Mouse (Mus musculus) ES-Bruce4 (cell line): ENCODE results near the gene Fam198a. TPM values are rescaled to one million over a fixed set of nuclear protein-coding genes. Genes with fewer than 3 reads are reported as not detected.

Experiments used
- H3K27ac ChIP-seq: 2 replicates; pipeline ENCODE4 v1.5.1; 2012; ENCODE audit warnings: low read length, inconsistent platforms; ENCODE audit not compliant: insufficient read depth
- H3K27me3 ChIP-seq: 2 replicates; pipeline ENCODE4 v1.6.1; 2012; ENCODE audit warnings: mild to moderate bottlenecking, low read length, inconsistent platforms; ENCODE audit not compliant: control insufficient read depth, poor library complexity, insufficient read depth, severe bottlenecking
- H3K36me3 ChIP-seq: 2 replicates; pipeline ENCODE4 v1.6.1; 2012; ENCODE audit warnings: inconsistent platforms, mild to moderate bottlenecking, low read length, moderate library complexity; ENCODE audit not compliant: control insufficient read depth, poor library complexity, insufficient read depth, severe bottlenecking
- H3K4me1 ChIP-seq: one replicate; pipeline ENCODE4 v1.8.1; 2011; ENCODE audit warnings: low read length; ENCODE audit not compliant: control insufficient read depth, insufficient read depth
- H3K4me3 ChIP-seq: 2 replicates; pipeline ENCODE4 v1.5.1; 2011; ENCODE audit warnings: low read depth, mild to moderate bottlenecking, low read length
- H3K9ac ChIP-seq: 2 replicates; pipeline ENCODE4 v1.6.1; 2012; ENCODE audit warnings: low read depth, mild to moderate bottlenecking, inconsistent platforms; ENCODE audit not compliant: poor library complexity, severe bottlenecking
- H3K9me3 ChIP-seq: replicated peaks from 2 replicates; pipeline ENCODE4 v1.6.1; 2012; ENCODE audit warnings: mild to moderate bottlenecking, low read length, inconsistent platforms; ENCODE audit not compliant: control insufficient read depth, poor library complexity, insufficient read depth, severe bottlenecking
- CTCF ChIP-seq: IDR thresholded peaks from one replicate; pipeline ENCODE4 v1.8.1; 2011; ENCODE audit warnings: low read depth, low read length
- EP300 ChIP-seq: IDR thresholded peaks from 2 replicates; pipeline ENCODE4 v1.6.1; 2011; ENCODE audit warnings: low read depth, low read length; ENCODE audit not compliant: insufficient read depth
- POLR2A ChIP-seq: IDR thresholded peaks from one replicate; pipeline ENCODE4 v1.8.1; 2011; ENCODE audit warnings: low read length; ENCODE audit not compliant: insufficient read depth
- polyA plus RNA-seq: library from polyadenylated mRNA; stranded (reverse); fragments of >200 nt; gene quantifications from 2 replicates; pipeline ENCODE4 v1.2.4, GENCODE M21; 2011; ENCODE audit warnings: low read depth; ENCODE audit not compliant: missing spikeins, insufficient read depth, insufficient read length

Gene Fam198a
- polyA plus RNA-seq, 1 experiment, result not detected

- H3K9me3 ChIP-seq, result no peaks in the 10 kb centered on the region
- no peak overlapping the region for H3K27ac ChIP-seq
- H3K4me1 ChIP-seq, result no peaks in the 10 kb centered on the region
- H3K9ac ChIP-seq, result no peak overlapping the region
- no peaks in the 10 kb centered on the region for H3K27me3 ChIP-seq
- no peak overlapping the region for H3K4me3 ChIP-seq
- TF ChIP-seq POLR2A, result no peak
- TF ChIP-seq CTCF, result no peak
- TF ChIP-seq EP300, result no peak
- no peaks in the 10 kb centered on the region for H3K36me3 ChIP-seq
These were observed 17.5 kb downstream of the Fam198a start for GRCm38 (mm10) chr9:121968258-121968657.

GRCm38 (mm10) chr9:121969841-121970381 is 19.1 kb downstream of the Fam198a start:
- Histone ChIP-seq H3K9me3 (no peaks in the 10 kb centered on the region), H3K36me3 (no peaks in the 10 kb centered on the region), H3K27ac (no peak overlapping the region), H3K9ac (no peak overlapping the region), H3K4me1 (no peaks in the 10 kb centered on the region), H3K27me3 (no peaks in the 10 kb centered on the region), H3K4me3 (no peak overlapping the region)
- TF ChIP-seq CTCF, result no peak
- TF ChIP-seq POLR2A, result no peak
- no peak for TF ChIP-seq EP300

GRCm38 (mm10) chr9:121973207-121973606 is 22.4 kb downstream of the Fam198a start:
- H3K4me1 ChIP-seq, result no peaks in the 10 kb centered on the region
- TF ChIP-seq POLR2A, result no peak
- TF ChIP-seq CTCF, result no peak
- TF ChIP-seq EP300, result no peak
- H3K27me3 ChIP-seq, result no peaks in the 10 kb centered on the region
- no peaks in the 10 kb centered on the region for H3K36me3 ChIP-seq
- no peaks in the 10 kb centered on the region for H3K9me3 ChIP-seq
- no peak overlapping the region for H3K9ac ChIP-seq
- no peak overlapping the region for H3K27ac ChIP-seq
- no peak overlapping the region for H3K4me3 ChIP-seq

- no peak overlapping the region for H3K9ac ChIP-seq
- H3K36me3 ChIP-seq, result no peaks in the 10 kb centered on the region
- no peak overlapping the region for H3K4me3 ChIP-seq
- no peaks in the 10 kb centered on the region for H3K27me3 ChIP-seq
- TF ChIP-seq EP300, result no peak
- no peak for TF ChIP-seq POLR2A
- TF ChIP-seq CTCF, result no peak
- no peaks in the 10 kb centered on the region for H3K4me1 ChIP-seq
- H3K27ac ChIP-seq, result no peak overlapping the region
- H3K9me3 ChIP-seq, result no peaks in the 10 kb centered on the region
These were observed 23.6 kb downstream of the Fam198a start for GRCm38 (mm10) chr9:121974141-121974986.

GRCm38 (mm10) chr9:121975321-121975720 is 24.5 kb downstream of the Fam198a start:
- Histone ChIP-seq H3K9ac (no peak overlapping the region), H3K36me3 (no peaks in the 10 kb centered on the region), H3K27ac (no peak overlapping the region), H3K9me3 (no peaks in the 10 kb centered on the region), H3K27me3 (no peaks in the 10 kb centered on the region), H3K4me1 (no peaks in the 10 kb centered on the region), H3K4me3 (no peak overlapping the region)
- TF ChIP-seq CTCF, result no peak
- no peak for TF ChIP-seq EP300
- no peak for TF ChIP-seq POLR2A

GRCm38 (mm10) chr9:121981046-121981445 is 30.3 kb downstream of the Fam198a start:
- H3K36me3 ChIP-seq, result no peaks in the 10 kb centered on the region
- TF ChIP-seq CTCF, result no peak
- no peak for TF ChIP-seq POLR2A
- TF ChIP-seq EP300, result no peak
- no peak overlapping the region for H3K9ac ChIP-seq
- H3K27me3 ChIP-seq, result no peaks in the 10 kb centered on the region
- H3K4me3 ChIP-seq, result no peak overlapping the region
- no peaks in the 10 kb centered on the region for H3K4me1 ChIP-seq
- no peaks in the 10 kb centered on the region for H3K9me3 ChIP-seq
- no peak overlapping the region for H3K27ac ChIP-seq
